Mouse (Mus musculus) lung, embryonic 15.5 days (tissue): ENCODE results near the gene Gpr89. TPM values are rescaled to one million over a fixed set of nuclear protein-coding genes. Genes with fewer than 3 reads are reported as not detected.

Experiments
- ATAC-seq: fragments of 200-750 bp; cut with Nextera tagmentation; 2 replicates; pipeline ENCODE4 v1.8.0; 2017; ENCODE audit warnings: moderate number of reproducible peaks, borderline replicate concordance; ENCODE audit not compliant: low FRiP score, low TSS enrichment; ENCODE audit errors: extremely low read depth
- H3K27ac ChIP-seq: fragments of 300-500 bp; sonication (generic); 2 replicates; pipeline ENCODE4 v1.5.1; 2015; ENCODE audit warnings: moderate library complexity, mild to moderate bottlenecking, inconsistent platforms
- H3K27me3 ChIP-seq: fragments of 300-500 bp; sonication (generic); 2 replicates; pipeline ENCODE4 v1.6.1; 2015; ENCODE audit warnings: inconsistent platforms
- H3K36me3 ChIP-seq: fragments of 300-500 bp; sonication (generic); 2 replicates; pipeline ENCODE4 v1.6.1; 2015; ENCODE audit warnings: inconsistent platforms
- H3K4me1 ChIP-seq: fragments of 300-500 bp; sonication (generic); 2 replicates; pipeline ENCODE4 v1.6.1; 2015; ENCODE audit warnings: inconsistent platforms
- H3K4me2 ChIP-seq: fragments of 300-500 bp; sonication (generic); 2 replicates; pipeline ENCODE4 v1.6.1; 2015; ENCODE audit warnings: inconsistent platforms, mild to moderate bottlenecking, moderate library complexity
- H3K4me3 ChIP-seq: fragments of 300-500 bp; sonication (generic); 2 replicates; pipeline ENCODE4 v1.5.1; 2015; ENCODE audit warnings: mild to moderate bottlenecking, inconsistent platforms
- H3K9ac ChIP-seq: fragments of 300-500 bp; sonication (generic); 2 replicates; pipeline ENCODE4 v1.6.1; 2015; ENCODE audit warnings: inconsistent platforms
- H3K9me3 ChIP-seq: fragments of 300-500 bp; sonication (generic); 2 replicates; pipeline ENCODE4 v1.6.1; 2016; ENCODE audit warnings: inconsistent platforms
- WGBS: fragments of 180-500 bp; shearing (Covaris S2); methylation state at CpG from one replicate; pipeline ENCODE4 v1.1.7; 2015; 5-methylcytosine and 5-hydroxymethylcytosine counted together
- polyA plus RNA-seq: library from polyadenylated mRNA; unstranded; fragments of >200 nt; fragmentation: Nextera tagmentation; extraction: Ambion mirVana; gene quantifications from 2 replicates; pipeline ENCODE4 v1.2.1, GENCODE M21; 2015

The Gpr89 gene
- polyA plus RNA-seq, 1 experiment from 2014 or later: 35.4 TPM

- Histone ChIP-seq H3K27me3 (peaks cover 8% of the 10 kb centered on the region; the same call in 1 of the 2 replicates), H3K36me3 (peaks cover 3% of the 10 kb centered on the region; the same call in 1 of the 2 replicates), H3K27ac (no peak overlapping the region), H3K4me2 (no peak overlapping the region), H3K4me1 (peaks cover 5% of the 10 kb centered on the region), H3K9ac (no peak overlapping the region), H3K9me3 (no peaks in the 10 kb centered on the region), H3K4me3 (no peak overlapping the region)
- 88% methylated on average over 4 of the region's 4 CpGs for WGBS
- ATAC-seq: no peak
Observed at GRCm38 (mm10) chr3:96902336-96902999, 2.7 kb downstream of the Gpr89 start.

- Histone ChIP-seq H3K4me3 (no peak overlapping the region), H3K9me3 (no peaks in the 10 kb centered on the region), H3K4me1 (no peaks in the 10 kb centered on the region), H3K4me2 (no peak overlapping the region), H3K27me3 (no peaks in the 10 kb centered on the region), H3K27ac (no peak overlapping the region), H3K36me3 (peaks cover 33% of the 10 kb centered on the region), H3K9ac (no peak overlapping the region)
- 92% methylated on average over 7 of the region's 7 CpGs for whole genome bisulfite sequencing
- ATAC-seq: no peak
Observed at GRCm38 (mm10) chr3:96883690-96884089, 21.5 kb downstream of the Gpr89 start.

GRCm38 (mm10) chr3:96882061-96882849, 22.9 kb downstream of the Gpr89 start:
- Histone ChIP-seq H3K9ac (no peak overlapping the region), H3K4me3 (no peak overlapping the region), H3K27me3 (no peaks in the 10 kb centered on the region), H3K4me2 (no peak overlapping the region), H3K27ac (no peak overlapping the region), H3K4me1 (no peaks in the 10 kb centered on the region), H3K36me3 (peaks cover 28% of the 10 kb centered on the region; the same call in 1 of the 2 replicates), H3K9me3 (no peaks in the 10 kb centered on the region)
- no peak for ATAC-seq
- WGBS: 90% methylated on average over 14 of the region's 14 CpGs

- Histone ChIP-seq H3K27ac (no peak overlapping the region), H3K9me3 (no peaks in the 10 kb centered on the region), H3K4me1 (no peaks in the 10 kb centered on the region), H3K27me3 (no peaks in the 10 kb centered on the region), H3K9ac (no peak overlapping the region), H3K4me2 (no peak overlapping the region), H3K36me3 (peaks cover 22% of the 10 kb centered on the region; the same call in 1 of the 2 replicates), H3K4me3 (no peak overlapping the region)
- no peak for ATAC-seq
- 69% methylated on average over 6 of the region's 6 CpGs for WGBS
Observed at GRCm38 (mm10) chr3:96881557-96881956, 23.6 kb downstream of the Gpr89 start.

GRCm38 (mm10) chr3:96880385-96880784, 24.8 kb downstream of the Gpr89 start:
- ATAC-seq: no peak
- H3K27ac ChIP-seq: no peak overlapping the region
- H3K36me3 ChIP-seq: peaks cover 22% of the 10 kb centered on the region; the same call in 1 of the 2 replicates
- H3K27me3 ChIP-seq: no peaks in the 10 kb centered on the region
- no peak overlapping the region for H3K4me2 ChIP-seq
- no peak overlapping the region for H3K4me3 ChIP-seq
- no peaks in the 10 kb centered on the region for H3K4me1 ChIP-seq
- H3K9me3 ChIP-seq: no peaks in the 10 kb centered on the region
- WGBS: 78% methylated on average over 4 of the region's 4 CpGs
- no peak overlapping the region for H3K9ac ChIP-seq

GRCm38 (mm10) chr3:96879536-96879935, 25.6 kb downstream of the Gpr89 start:
- Histone ChIP-seq H3K27me3 (no peaks in the 10 kb centered on the region), H3K4me2 (no peak overlapping the region), H3K27ac (no peak overlapping the region), H3K4me1 (no peaks in the 10 kb centered on the region), H3K36me3 (peaks cover 22% of the 10 kb centered on the region), H3K4me3 (no peak overlapping the region), H3K9ac (no peak overlapping the region), H3K9me3 (no peaks in the 10 kb centered on the region)
- 83% methylated on average over 9 of the region's 9 CpGs for WGBS
- no peak for ATAC-seq

- no peak overlapping the region for H3K27ac ChIP-seq
- H3K9me3 ChIP-seq: no peaks in the 10 kb centered on the region
- no peak for ATAC-seq
- H3K4me3 ChIP-seq: no peak overlapping the region
- H3K4me1 ChIP-seq: no peaks in the 10 kb centered on the region
- H3K27me3 ChIP-seq: no peaks in the 10 kb centered on the region
- no peak overlapping the region for H3K4me2 ChIP-seq
- peaks cover 46% of the 10 kb centered on the region for H3K36me3 ChIP-seq
- 46% methylated on average over 7 of the region's 7 CpGs for WGBS
- H3K9ac ChIP-seq: no peak overlapping the region
Observed at GRCm38 (mm10) chr3:96874808-96875571, 30.2 kb downstream of the Gpr89 start.

- WGBS: 91% methylated on average over 8 of the region's 8 CpGs
- H3K36me3 ChIP-seq: peaks cover 38% of the 10 kb centered on the region
Observed at GRCm38 (mm10) chr3:96872501-96872900, 32.6 kb downstream of the Gpr89 start.

GRCm38 (mm10) chr3:96871070-96871469, 34.1 kb downstream of the Gpr89 start:
- Histone ChIP-seq H3K4me3 (no peak overlapping the region), H3K27ac (no peak overlapping the region), H3K9me3 (no peaks in the 10 kb centered on the region), H3K4me2 (no peak overlapping the region), H3K36me3 (peaks cover 38% of the 10 kb centered on the region), H3K27me3 (no peaks in the 10 kb centered on the region), H3K4me1 (no peaks in the 10 kb centered on the region), H3K9ac (no peak overlapping the region)
- no peak for ATAC-seq
- 83% methylated on average over 8 of the region's 8 CpGs for WGBS

More at GRCm38 (mm10) chr3:96872501-96872900, 32.6 kb downstream of the Gpr89 start:
- Histone ChIP-seq H3K4me3 (no peak overlapping the region), H3K4me1 (no peaks in the 10 kb centered on the region), H3K27ac (no peak overlapping the region), H3K9ac (no peak overlapping the region), H3K27me3 (no peaks in the 10 kb centered on the region), H3K9me3 (no peaks in the 10 kb centered on the region), H3K4me2 (no peak overlapping the region)
- no peak for ATAC-seq

- Histone ChIP-seq H3K27ac (no peak overlapping the region), H3K36me3 (peaks cover 38% of the 10 kb centered on the region), H3K4me1 (no peaks in the 10 kb centered on the region), H3K27me3 (no peaks in the 10 kb centered on the region), H3K9ac (no peak overlapping the region), H3K4me3 (no peak overlapping the region), H3K4me2 (no peak overlapping the region), H3K9me3 (no peaks in the 10 kb centered on the region)
- ATAC-seq: no peak
- 87% methylated on average over 2 of the region's 2 CpGs for WGBS
Observed at GRCm38 (mm10) chr3:96870270-96870669, 34.9 kb downstream of the Gpr89 start.

- ATAC-seq: no peak
- 97% methylated on average over 7 of the region's 7 CpGs for WGBS
- no peak overlapping the region for H3K9ac ChIP-seq
- H3K27me3 ChIP-seq: no peaks in the 10 kb centered on the region
- H3K9me3 ChIP-seq: no peaks in the 10 kb centered on the region
- H3K36me3 ChIP-seq: peaks cover 38% of the 10 kb centered on the region
- H3K4me2 ChIP-seq: no peak overlapping the region
- H3K4me3 ChIP-seq: no peak overlapping the region
- no peaks in the 10 kb centered on the region for H3K4me1 ChIP-seq
- H3K27ac ChIP-seq: no peak overlapping the region
Observed at GRCm38 (mm10) chr3:96869091-96869490, 36.1 kb downstream of the Gpr89 start.

GRCm38 (mm10) chr3:96868566-96868965, 36.6 kb downstream of the Gpr89 start:
- Histone ChIP-seq H3K4me3 (no peak overlapping the region), H3K4me2 (no peak overlapping the region), H3K9ac (no peak overlapping the region), H3K27ac (no peak overlapping the region), H3K9me3 (no peaks in the 10 kb centered on the region), H3K36me3 (peaks cover 34% of the 10 kb centered on the region), H3K4me1 (no peaks in the 10 kb centered on the region), H3K27me3 (no peaks in the 10 kb centered on the region)
- ATAC-seq: no peak
- WGBS: 89% methylated on average over 8 of the region's 8 CpGs
